Mouse (Mus musculus): ENCODE measurements around the gene Itga9. TPM values are rescaled to one million over a fixed set of nuclear protein-coding genes. Genes with fewer than 3 reads are reported as not detected.

Gene Itga9
- polyA plus RNA-seq, 1 experiment from 2014 or later = 0.74 TPM

- no peak overlapping the region for H3K4me3 ChIP-seq (ENCODE audit: low read length)
- no peak overlapping the region for H3K4me2 ChIP-seq (ENCODE audit: low read length)
- no peak overlapping the region for H3K27ac ChIP-seq (ENCODE audit: low read depth, low read length)
- no peaks in the 10 kb centered on the region for H3K27me3 ChIP-seq (replicated peaks; ENCODE audit: control insufficient read depth, insufficient read depth, low read length)
- H3K9me3 ChIP-seq (ENCODE audit: control insufficient read depth, low read length) = no peaks in the 10 kb centered on the region
- no peak overlapping the region for H3K9ac ChIP-seq (ENCODE audit: low read depth, low read length)
- H3K36me3 ChIP-seq (ENCODE audit: control insufficient read depth, insufficient read depth, low read length) = no peaks in the 10 kb centered on the region
- H3K4me1 ChIP-seq (ENCODE audit: control insufficient read depth, insufficient read depth, low read depth, low read length) = peaks cover 6% of the 10 kb centered on the region; the same call in 1 of the 2 replicates
- no peak for ATAC-seq
- WGBS = 57% methylated on average over 12 of the region's 12 CpGs
Observed at GRCm38 (mm10) chr9:118936071-118936470, 329.6 kb downstream of the Itga9 start.

GRCm38 (mm10) chr9:118937515-118937914 is 331.0 kb downstream of the Itga9 start:
- WGBS = 46% methylated on average over 3 of the region's 3 CpGs
- Histone ChIP-seq H3K27me3 (replicated peaks; ENCODE audit: control insufficient read depth, insufficient read depth, low read length) (no peaks in the 10 kb centered on the region), H3K9me3 (ENCODE audit: control insufficient read depth, low read length) (no peaks in the 10 kb centered on the region), H3K4me3 (ENCODE audit: low read length) (no peak overlapping the region), H3K9ac (ENCODE audit: low read depth, low read length) (no peak overlapping the region), H3K4me2 (ENCODE audit: low read length) (no peak overlapping the region), H3K36me3 (ENCODE audit: control insufficient read depth, insufficient read depth, low read length) (no peaks in the 10 kb centered on the region), H3K4me1 (ENCODE audit: control insufficient read depth, insufficient read depth, low read depth, low read length) (peaks cover 6% of the 10 kb centered on the region; the same call in 1 of the 2 replicates), H3K27ac (ENCODE audit: low read depth, low read length) (no peak overlapping the region)
- ATAC-seq = no peak; the same call in 1 of the 2 replicates

GRCm38 (mm10) chr9:118939410-118939809 is 332.9 kb downstream of the Itga9 start:
- Histone ChIP-seq H3K4me3 (ENCODE audit: low read length) (no peak overlapping the region), H3K36me3 (ENCODE audit: control insufficient read depth, insufficient read depth, low read length) (no peaks in the 10 kb centered on the region), H3K27me3 (replicated peaks; ENCODE audit: control insufficient read depth, insufficient read depth, low read length) (no peaks in the 10 kb centered on the region), H3K27ac (ENCODE audit: low read depth, low read length) (no peak overlapping the region), H3K9me3 (ENCODE audit: control insufficient read depth, low read length) (no peaks in the 10 kb centered on the region), H3K4me2 (ENCODE audit: low read length) (no peak overlapping the region), H3K9ac (ENCODE audit: low read depth, low read length) (no peak overlapping the region), H3K4me1 (ENCODE audit: control insufficient read depth, insufficient read depth, low read depth, low read length) (peaks cover 6% of the 10 kb centered on the region; the same call in 1 of the 2 replicates)
- ATAC-seq = no peak
- WGBS = 32% methylated on average over 13 of the region's 13 CpGs

- Histone ChIP-seq H3K9ac (ENCODE audit: low read depth, low read length) (no peak overlapping the region), H3K4me2 (ENCODE audit: low read length) (no peak overlapping the region), H3K9me3 (ENCODE audit: control insufficient read depth, low read length) (no peaks in the 10 kb centered on the region), H3K27me3 (replicated peaks; ENCODE audit: control insufficient read depth, insufficient read depth, low read length) (no peaks in the 10 kb centered on the region), H3K36me3 (ENCODE audit: control insufficient read depth, insufficient read depth, low read length) (no peaks in the 10 kb centered on the region), H3K4me1 (ENCODE audit: control insufficient read depth, insufficient read depth, low read depth, low read length) (peaks cover 6% of the 10 kb centered on the region; the same call in 1 of the 2 replicates), H3K4me3 (ENCODE audit: low read length) (no peak overlapping the region), H3K27ac (ENCODE audit: low read depth, low read length) (no peak overlapping the region)
- no peak for ATAC-seq
- WGBS = 77% methylated on average over 12 of the region's 12 CpGs
Observed at GRCm38 (mm10) chr9:118939831-118940230, 333.3 kb downstream of the Itga9 start.

GRCm38 (mm10) chr9:118940591-118941207 is 334.2 kb downstream of the Itga9 start:
- no peak overlapping the region; the same call in 1 of the 2 replicates for H3K27ac ChIP-seq (ENCODE audit: low read depth, low read length)
- ATAC-seq = no peak
- no peaks in the 10 kb centered on the region for H3K36me3 ChIP-seq (ENCODE audit: control insufficient read depth, insufficient read depth, low read length)
- peaks cover 5% of the 10 kb centered on the region; the same call in 1 of the 2 replicates for H3K4me1 ChIP-seq (ENCODE audit: control insufficient read depth, insufficient read depth, low read depth, low read length)
- H3K27me3 ChIP-seq (replicated peaks; ENCODE audit: control insufficient read depth, insufficient read depth, low read length) = no peaks in the 10 kb centered on the region
- H3K9me3 ChIP-seq (ENCODE audit: control insufficient read depth, low read length) = no peaks in the 10 kb centered on the region
- no peak overlapping the region for H3K4me2 ChIP-seq (ENCODE audit: low read length)
- no peak overlapping the region for H3K9ac ChIP-seq (ENCODE audit: low read depth, low read length)
- H3K4me3 ChIP-seq (ENCODE audit: low read length) = no peak overlapping the region
- WGBS = 78% methylated on average over 12 of the region's 12 CpGs

GRCm38 (mm10) chr9:118942030-118942429 is 335.5 kb downstream of the Itga9 start:
- Histone ChIP-seq H3K27me3 (replicated peaks; ENCODE audit: control insufficient read depth, insufficient read depth, low read length) (no peaks in the 10 kb centered on the region), H3K9ac (ENCODE audit: low read depth, low read length) (no peak overlapping the region), H3K36me3 (ENCODE audit: control insufficient read depth, insufficient read depth, low read length) (no peaks in the 10 kb centered on the region), H3K4me2 (ENCODE audit: low read length) (no peak overlapping the region), H3K9me3 (ENCODE audit: control insufficient read depth, low read length) (no peaks in the 10 kb centered on the region), H3K4me1 (ENCODE audit: control insufficient read depth, insufficient read depth, low read depth, low read length) (peaks cover 4% of the 10 kb centered on the region; the same call in 1 of the 2 replicates), H3K4me3 (ENCODE audit: low read length) (no peak overlapping the region), H3K27ac (ENCODE audit: low read depth, low read length) (no peak overlapping the region)
- ATAC-seq = no peak
- 80% methylated on average over 4 of the region's 4 CpGs for whole genome bisulfite sequencing

- no peak overlapping the region for H3K4me2 ChIP-seq (ENCODE audit: low read length)
- no peak for ATAC-seq
- 62% methylated on average over 5 of the region's 5 CpGs for WGBS
- no peaks in the 10 kb centered on the region for H3K27me3 ChIP-seq (replicated peaks; ENCODE audit: control insufficient read depth, insufficient read depth, low read length)
- no peak overlapping the region for H3K27ac ChIP-seq (ENCODE audit: low read depth, low read length)
- no peak overlapping the region for H3K4me3 ChIP-seq (ENCODE audit: low read length)
- H3K4me1 ChIP-seq (ENCODE audit: control insufficient read depth, insufficient read depth, low read depth, low read length) = no peaks in the 10 kb centered on the region
- H3K9ac ChIP-seq (ENCODE audit: low read depth, low read length) = no peak overlapping the region
- H3K9me3 ChIP-seq (ENCODE audit: control insufficient read depth, low read length) = no peaks in the 10 kb centered on the region
- no peaks in the 10 kb centered on the region for H3K36me3 ChIP-seq (ENCODE audit: control insufficient read depth, insufficient read depth, low read length)
Observed at GRCm38 (mm10) chr9:118943941-118944340, 337.5 kb downstream of the Itga9 start.

- ATAC-seq = no peak
- Histone ChIP-seq H3K9me3 (ENCODE audit: control insufficient read depth, low read length) (no peaks in the 10 kb centered on the region), H3K27ac (ENCODE audit: low read depth, low read length) (no peak overlapping the region), H3K4me1 (ENCODE audit: control insufficient read depth, insufficient read depth, low read depth, low read length) (no peaks in the 10 kb centered on the region; the same call in 1 of the 2 replicates), H3K27me3 (replicated peaks; ENCODE audit: control insufficient read depth, insufficient read depth, low read length) (no peaks in the 10 kb centered on the region), H3K36me3 (ENCODE audit: control insufficient read depth, insufficient read depth, low read length) (no peaks in the 10 kb centered on the region), H3K4me2 (ENCODE audit: low read length) (no peak overlapping the region), H3K9ac (ENCODE audit: low read depth, low read length) (no peak overlapping the region), H3K4me3 (ENCODE audit: low read length) (no peak overlapping the region)
- WGBS = 75% methylated on average over 12 of the region's 12 CpGs
Observed at GRCm38 (mm10) chr9:118944388-118944787, 337.9 kb downstream of the Itga9 start.

- no peaks in the 10 kb centered on the region for H3K36me3 ChIP-seq (ENCODE audit: control insufficient read depth, insufficient read depth, low read length)
- H3K9ac ChIP-seq (ENCODE audit: low read depth, low read length) = no peak overlapping the region
- no peaks in the 10 kb centered on the region for H3K9me3 ChIP-seq (ENCODE audit: control insufficient read depth, low read length)
- no peak overlapping the region for H3K4me3 ChIP-seq (ENCODE audit: low read length)
- 86% methylated on average over 5 of the region's 5 CpGs for WGBS
- no peak overlapping the region for H3K4me2 ChIP-seq (ENCODE audit: low read length)
- no peak overlapping the region for H3K27ac ChIP-seq (ENCODE audit: low read depth, low read length)
- no peaks in the 10 kb centered on the region; the same call in 1 of the 2 replicates for H3K4me1 ChIP-seq (ENCODE audit: control insufficient read depth, insufficient read depth, low read depth, low read length)
- no peaks in the 10 kb centered on the region for H3K27me3 ChIP-seq (replicated peaks; ENCODE audit: control insufficient read depth, insufficient read depth, low read length)
- ATAC-seq = no peak
Observed at GRCm38 (mm10) chr9:118948486-118948885, 342.0 kb downstream of the Itga9 start.
